Mouse (Mus musculus) cerebellum, postnatal 4 days (tissue): ENCODE data around the gene Pygl.
A peak's percentile ranks its signal among the peaks of the same experiment; 100 is the strongest.

Experiments
- DNase-seq, 2 experiments: peaks; one replicate each; pipeline ENCODE4 v3.0.0; 2022; ENCODE audit warnings: low spot score in 2 of 2, mixed read lengths in 1 of 2

Gene Pygl

DNA sequence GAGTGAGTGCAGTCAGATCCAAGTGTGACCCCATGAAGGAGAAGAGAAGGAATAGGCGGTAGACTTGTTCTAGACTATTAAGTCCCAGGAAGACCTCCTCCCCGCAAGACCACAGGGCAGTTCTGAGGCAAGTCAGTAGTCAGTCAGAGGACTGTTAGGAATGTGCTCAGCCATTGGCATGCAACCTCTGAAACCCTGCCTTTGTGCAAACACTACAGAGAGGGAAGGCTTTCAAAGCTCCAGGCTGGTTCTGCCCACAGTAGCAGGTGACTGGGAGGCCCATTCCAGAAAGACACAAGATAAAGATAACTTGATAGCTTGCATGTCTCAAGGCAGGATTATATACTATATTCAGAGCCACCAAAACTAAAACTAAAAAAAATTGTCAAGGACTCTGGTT lies at the start of gene Pygl:
Pygl (minus strand) TSS at position 195 of the 400 bp plus-strand sequence.
- DNase-seq = no peak

GRCm38 (mm10) chr12:70280930-70281329 lies 49.6 kb upstream of the Pygl start:
- DNase-seq = no peak

DNA sequence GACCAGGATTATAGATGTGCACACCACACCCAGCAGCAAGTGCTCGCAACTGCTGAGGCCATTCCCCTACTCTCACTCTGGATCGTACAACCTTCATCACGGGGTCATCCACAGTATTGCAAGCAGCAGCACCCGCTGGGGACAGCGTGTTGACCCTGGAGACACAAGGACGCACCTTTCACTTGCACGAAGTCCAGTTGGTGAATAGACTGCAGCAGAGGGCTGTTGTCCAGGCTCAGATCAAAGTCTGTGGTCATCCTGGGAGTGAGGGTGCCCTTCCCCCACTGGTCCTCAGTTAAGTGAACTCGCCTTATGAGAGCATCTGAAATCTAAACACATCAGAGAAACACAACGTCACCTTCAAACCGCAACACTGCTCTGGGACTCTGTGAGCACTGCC lies 49.1 kb upstream of the Pygl start:
- no peak for DNase-seq

GRCm38 (mm10) chr12:70277071-70277939 lies 46.0 kb upstream of the Pygl start:
- no peak for DNase-seq

DNA sequence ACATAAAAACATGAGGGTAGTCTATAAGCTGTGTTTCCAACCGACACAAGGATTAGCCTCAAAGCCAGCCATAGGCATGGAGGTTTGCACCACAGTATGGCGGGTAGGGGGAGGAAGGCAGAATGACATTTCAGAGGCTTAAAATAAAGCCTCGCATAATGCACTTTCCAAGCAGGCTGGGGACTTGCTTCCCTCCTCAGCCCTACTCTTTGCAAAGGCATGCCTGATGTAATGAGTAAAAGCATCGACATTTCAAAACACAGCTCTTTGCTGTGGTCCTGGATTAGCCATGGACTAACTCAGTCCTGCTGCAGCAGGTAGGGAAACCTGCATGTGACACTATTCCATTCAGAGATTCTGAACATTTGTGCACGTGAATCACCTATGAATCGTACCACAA lies 38.4 kb upstream of the Pygl start:
- DNase-seq = no peak

- DNase-seq = no peak
Measured at GRCm38 (mm10) chr12:70267314-70267713, 36.0 kb upstream of the Pygl start.

- DNase-seq = no peak
Measured at GRCm38 (mm10) chr12:70266494-70266931, 35.2 kb upstream of the Pygl start.

GRCm38 (mm10) chr12:70263721-70264120 lies 32.4 kb upstream of the Pygl start:
- no peak for DNase-seq

DNA sequence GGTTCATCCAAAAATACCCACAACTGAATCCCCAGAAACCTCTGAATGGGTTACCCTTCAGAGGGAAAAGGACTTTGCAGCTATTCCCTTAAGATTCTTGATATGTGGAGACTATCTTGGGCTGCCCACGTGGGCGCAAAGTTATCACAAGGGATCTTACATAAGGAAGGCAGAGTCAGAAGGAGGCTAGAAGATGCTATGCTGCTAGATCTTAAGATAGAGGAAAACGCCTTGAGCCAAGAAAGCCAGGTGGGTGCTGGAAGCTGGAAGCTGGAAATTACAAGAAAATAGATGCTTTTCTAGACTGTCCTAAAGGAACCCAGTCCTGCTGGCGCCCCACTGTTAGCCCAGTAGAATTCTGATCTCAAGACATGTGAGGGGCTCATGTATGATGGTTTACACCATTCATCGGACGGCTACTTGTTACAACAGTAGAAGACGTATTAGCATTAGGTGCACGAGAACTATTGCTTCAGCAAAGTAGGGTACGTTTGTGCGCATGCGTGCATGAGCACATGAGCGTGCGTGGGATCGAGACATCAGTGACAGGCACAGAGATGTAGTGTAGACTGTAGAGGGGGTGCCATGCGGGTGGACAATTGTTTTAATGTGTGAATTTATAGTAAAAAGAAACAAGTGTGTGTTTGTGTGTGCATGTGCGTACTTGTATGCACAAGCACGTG lies 31.1 kb upstream of the Pygl start:
- no peak for DNase-seq

- no peak for DNase-seq
Measured at GRCm38 (mm10) chr12:70251210-70251884, 20.1 kb upstream of the Pygl start.

DNA sequence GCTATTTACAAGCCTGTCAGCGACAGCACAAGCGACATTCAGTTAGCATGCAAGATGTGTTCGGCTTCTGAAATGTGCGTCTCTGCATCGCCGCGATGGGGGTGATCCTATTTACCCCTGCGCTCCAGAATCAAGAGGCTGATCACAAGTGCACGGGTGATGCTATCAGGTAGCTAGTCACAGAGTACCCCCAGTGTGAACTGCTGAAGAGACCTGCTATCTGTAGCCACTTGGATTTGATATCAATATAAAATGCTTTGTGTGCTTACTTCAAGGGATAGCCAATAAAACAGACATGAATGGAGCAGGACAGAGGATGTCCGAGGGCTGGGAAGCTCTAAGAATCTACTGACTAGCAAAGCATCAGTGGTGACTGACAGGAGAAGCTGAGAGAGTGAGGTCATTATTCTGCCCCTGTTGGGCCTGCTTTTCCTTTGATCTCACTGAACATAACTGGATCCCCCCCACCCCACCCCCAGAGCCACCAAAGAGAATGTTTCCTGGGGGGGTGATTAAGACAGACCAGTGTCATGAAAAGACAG lies 18.4 kb upstream of the Pygl start:
- no peak for DNase-seq

- no peak for DNase-seq
Measured at GRCm38 (mm10) chr12:70247683-70248474, 16.6 kb upstream of the Pygl start.

GRCm38 (mm10) chr12:70242550-70242949 lies 11.3 kb upstream of the Pygl start:
- DNase-seq = no peak

DNA sequence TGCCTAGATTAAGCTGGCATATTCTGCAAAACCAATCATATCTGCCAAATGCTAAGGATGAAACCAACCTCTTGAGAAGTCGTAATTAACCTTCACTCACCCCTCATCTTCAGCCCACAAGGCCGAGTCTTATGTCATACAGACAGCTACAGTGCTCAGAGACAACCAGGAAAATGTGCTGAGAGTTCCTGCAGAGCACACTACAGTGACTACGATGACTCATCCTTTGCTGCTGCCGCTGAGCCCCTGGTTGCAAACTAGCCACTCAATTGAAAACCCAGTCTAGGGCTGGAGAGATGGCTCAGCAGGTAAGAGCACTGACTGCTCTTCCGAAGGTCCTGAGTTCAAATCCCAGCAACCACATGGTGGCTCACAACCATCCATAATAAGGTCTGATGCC lies 8.5 kb upstream of the Pygl start:
- DNase-seq = no peak

DNA sequence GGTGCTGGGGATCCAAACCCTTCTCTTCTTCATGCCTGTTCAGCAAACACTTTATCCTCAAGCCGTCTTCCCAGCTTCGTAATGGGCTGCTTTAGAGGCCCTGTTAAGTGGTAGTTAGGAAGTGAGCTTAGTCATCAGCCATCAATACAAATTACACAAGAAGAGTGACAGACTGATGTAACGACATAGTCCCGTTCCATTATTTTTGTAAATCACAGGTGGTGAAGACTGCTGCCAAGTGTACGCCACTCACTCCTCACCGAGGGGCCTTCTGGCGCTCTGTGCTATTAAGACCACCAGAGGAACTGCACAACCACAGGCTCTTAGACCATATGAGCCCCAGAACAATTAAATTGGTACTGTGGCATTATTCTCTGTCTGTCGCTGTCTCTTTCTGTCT lies 7.3 kb upstream of the Pygl start:
- DNase-seq = no peak

DNA sequence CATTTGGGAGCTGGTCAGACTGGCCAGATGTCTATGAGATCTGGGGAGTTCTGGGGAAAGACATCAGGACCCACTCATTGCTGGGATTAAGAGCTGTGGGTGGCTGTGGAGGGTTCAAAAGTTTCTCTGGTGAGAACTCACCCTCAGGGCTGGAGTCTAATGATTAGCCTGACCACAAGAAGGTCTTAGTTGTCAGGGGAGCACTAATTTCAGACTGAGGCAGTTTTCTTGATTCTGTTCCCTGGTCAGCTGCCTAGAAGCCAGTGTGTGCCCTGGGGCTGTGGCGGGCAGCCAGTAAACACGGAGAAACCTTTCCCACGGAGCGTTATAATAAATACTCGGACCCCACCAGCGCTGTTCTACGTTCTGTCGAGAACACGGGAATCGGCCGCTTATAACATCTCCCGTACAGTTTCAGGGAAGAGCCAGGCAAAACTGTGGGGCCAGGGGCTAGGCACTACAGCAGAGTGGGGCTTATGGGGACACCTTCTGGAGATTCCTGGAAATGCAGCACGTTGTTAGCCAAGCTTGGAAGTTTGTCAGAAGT lies 3.7 kb upstream of the Pygl start:
- DNase-seq = peak; percentile 73 to 85

GRCm38 (mm10) chr12:70234411-70234810 lies 3.1 kb upstream of the Pygl start:
- peak in 1 of 2 experiments; percentile 37 for DNase-seq

DNA sequence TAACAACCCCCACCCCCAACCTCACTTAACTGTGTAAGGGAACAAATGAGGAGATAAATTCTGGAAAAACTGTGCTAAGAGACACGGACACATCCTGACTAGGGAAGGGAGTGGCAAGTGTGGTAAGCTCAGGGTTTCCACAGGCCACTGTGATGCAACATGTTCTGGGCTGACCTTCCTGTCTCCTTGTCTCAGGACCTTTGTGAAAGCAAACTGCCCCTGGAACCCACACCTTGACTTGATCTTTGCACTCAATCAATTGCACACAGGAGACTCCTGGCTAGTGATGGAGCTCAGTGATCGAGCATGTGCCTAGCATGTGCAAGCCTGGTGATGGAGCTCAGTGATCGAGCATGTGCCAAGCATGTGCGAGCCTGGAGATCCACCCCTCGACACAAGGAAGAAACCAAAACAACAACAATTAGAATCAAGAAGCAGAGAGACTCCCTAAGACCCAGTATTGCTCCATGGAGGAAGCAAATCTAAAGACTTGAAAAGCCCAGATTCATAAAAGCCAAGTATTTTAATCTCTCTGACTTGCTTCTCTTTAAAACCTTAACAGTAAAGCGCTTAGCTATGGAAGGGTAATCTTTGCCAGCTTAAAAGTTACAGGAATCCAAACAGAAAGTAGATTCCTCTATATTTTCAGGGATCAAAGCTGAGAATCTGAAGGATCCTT lies 2.5 kb upstream of the Pygl start:
- no peak for DNase-seq

- DNase-seq = no peak
Measured at GRCm38 (mm10) chr12:70232020-70232544, 794 bp upstream of the Pygl start.

GRCm38 (mm10) chr12:70228155-70228554 lies 3.1 kb downstream of the Pygl start:
- no peak for DNase-seq
